Mouse (Mus musculus) thymus, adult 2 months (tissue): ENCODE results near the gene Gsn. TPM values are rescaled to one million over a fixed set of nuclear protein-coding genes. Genes with fewer than 3 reads are reported as not detected.

Source experiments
- DNase-seq: peaks from one replicate; pipeline ENCODE4 v3.0.0; 2021
- H3K27ac ChIP-seq: fragments of 200-500 bp; 2 replicates; pipeline ENCODE4 v1.5.1; 2012; ENCODE audit warnings: low read length, control low read depth; ENCODE audit not compliant: control insufficient read depth, insufficient read depth
- H3K27me3 ChIP-seq: fragments of 200-500 bp; 2 replicates; pipeline ENCODE4 v1.6.1; 2012; ENCODE audit warnings: mild to moderate bottlenecking, low read length, moderate library complexity, mixed read lengths; ENCODE audit not compliant: control insufficient read depth, insufficient read depth
- H3K36me3 ChIP-seq: fragments of 200-500 bp; 2 replicates; pipeline ENCODE4 v1.6.1; 2012; ENCODE audit warnings: mild to moderate bottlenecking, low read length, moderate library complexity; ENCODE audit not compliant: control insufficient read depth, insufficient read depth
- H3K4me1 ChIP-seq: fragments of 200-500 bp; replicated peaks from 2 replicates; pipeline ENCODE4 v1.6.1; 2012; ENCODE audit warnings: low read length; ENCODE audit not compliant: control insufficient read depth, insufficient read depth
- H3K4me3 ChIP-seq: fragments of 200-500 bp; 2 replicates; pipeline ENCODE4 v1.5.1; 2012; ENCODE audit warnings: mild to moderate bottlenecking, low read length, control low read depth, moderate library complexity; ENCODE audit not compliant: control insufficient read depth, insufficient read depth
- CTCF ChIP-seq: fragments of 200-500 bp; IDR thresholded peaks from 2 replicates; pipeline ENCODE4 v1.5.1; 2012; ENCODE audit warnings: mild to moderate bottlenecking, control low read depth, low read length, moderate library complexity, borderline replicate concordance; ENCODE audit not compliant: control insufficient read depth, poor library complexity, insufficient read depth; ENCODE audit errors: extremely low read depth
- POLR2A ChIP-seq: fragments of 200-500 bp; IDR thresholded peaks from 2 replicates; pipeline ENCODE4 v1.6.1; 2012; ENCODE audit warnings: mild to moderate bottlenecking, low read length, control low read depth, moderate library complexity; ENCODE audit not compliant: control insufficient read depth, poor library complexity, insufficient read depth; ENCODE audit errors: extremely low read depth
- WGBS: fragments of 180-500 bp; shearing (Covaris S2); methylation state at CpG from one replicate; pipeline ENCODE4 v1.1.7; 2018; 5-methylcytosine and 5-hydroxymethylcytosine counted together
- polyA plus RNA-seq: library from polyadenylated mRNA; depleted of rRNA; stranded (reverse); fragments of >200 nt; gene quantifications from 2 replicates; pipeline ENCODE4 v1.2.3, GENCODE M21; 2012

The Gsn gene
- polyA plus RNA-seq, 1 experiment = 535 TPM

- Histone ChIP-seq H3K27ac (no peak overlapping the region), H3K36me3 (no peaks in the 10 kb centered on the region), H3K4me1 (peaks cover 7% of the 10 kb centered on the region), H3K27me3 (no peaks in the 10 kb centered on the region), H3K4me3 (no peak overlapping the region)
- WGBS = 20% methylated on average over 10 of the region's 10 CpGs
- no peak for DNase-seq
- TF ChIP-seq POLR2A = no peak
- TF ChIP-seq CTCF = no peak
Observed at GRCm38 (mm10) chr2:35327583-35327982, 71.4 kb downstream of the Gsn start.

- no peak overlapping the region for H3K27ac ChIP-seq
- H3K27me3 ChIP-seq = no peaks in the 10 kb centered on the region
- H3K36me3 ChIP-seq = no peaks in the 10 kb centered on the region
- DNase-seq = no peak
- no peak overlapping the region for H3K4me3 ChIP-seq
- WGBS = 50% methylated on average over 11 of the region's 11 CpGs
- no peak for TF ChIP-seq CTCF
- no peak for TF ChIP-seq POLR2A
- H3K4me1 ChIP-seq = peaks cover 7% of the 10 kb centered on the region
Observed at GRCm38 (mm10) chr2:35328064-35328792, 72.0 kb downstream of the Gsn start.

DNA sequence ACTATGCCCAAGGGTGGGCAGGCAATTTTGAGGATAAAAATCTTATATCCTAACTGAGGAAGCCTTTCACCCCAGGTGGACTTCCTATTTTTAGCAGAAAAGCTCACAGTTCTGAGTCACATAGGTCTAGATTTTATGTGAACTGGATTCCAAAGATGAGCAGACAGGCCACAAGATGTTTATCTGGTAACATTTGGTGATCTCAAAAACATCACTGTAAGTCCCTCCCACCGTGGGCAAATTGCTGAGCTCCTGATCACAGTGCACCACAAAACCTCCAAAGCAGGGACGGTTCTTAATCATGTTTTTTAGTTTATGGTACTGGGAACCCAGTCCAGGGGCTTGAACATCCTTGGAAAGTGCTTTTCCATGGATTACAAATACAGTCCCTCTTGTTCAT is 72.9 kb downstream of the Gsn start:
- H3K27me3 ChIP-seq = no peaks in the 10 kb centered on the region
- no peak for DNase-seq
- TF ChIP-seq POLR2A (no peak), CTCF (no peak)
- no peak overlapping the region for H3K4me3 ChIP-seq
- no peak overlapping the region for H3K27ac ChIP-seq
- H3K4me1 ChIP-seq = peaks cover 7% of the 10 kb centered on the region
- no peaks in the 10 kb centered on the region for H3K36me3 ChIP-seq
- WGBS = 19% methylated on average over 2 of the region's 2 CpGs

DNA sequence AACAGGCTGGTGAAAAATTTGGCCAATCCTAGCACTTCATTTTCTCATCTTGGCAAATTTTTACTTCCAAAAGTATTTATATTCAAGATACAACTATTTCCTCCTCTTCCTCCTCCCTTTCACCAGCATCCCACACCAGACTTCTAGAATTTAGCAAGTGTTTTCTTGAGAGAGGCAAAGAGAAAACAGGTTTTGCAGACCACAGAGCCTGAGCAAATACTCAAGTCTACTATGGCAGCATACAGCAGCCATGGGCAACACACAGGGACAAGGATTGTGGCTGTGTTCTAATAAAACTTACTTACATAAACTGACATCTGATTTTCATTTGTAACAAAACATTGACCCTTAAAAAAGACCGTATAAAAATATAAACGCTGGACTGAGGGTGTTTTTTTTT is 75.0 kb downstream of the Gsn start:
- H3K36me3 ChIP-seq = no peaks in the 10 kb centered on the region
- WGBS = 89% methylated on average over 2 of the region's 2 CpGs
- no peaks in the 10 kb centered on the region for H3K27me3 ChIP-seq
- no peak for TF ChIP-seq CTCF
- TF ChIP-seq POLR2A = no peak
- DNase-seq = no peak
- no peak overlapping the region for H3K4me3 ChIP-seq
- H3K4me1 ChIP-seq = peaks cover 12% of the 10 kb centered on the region
- no peak overlapping the region for H3K27ac ChIP-seq

DNA sequence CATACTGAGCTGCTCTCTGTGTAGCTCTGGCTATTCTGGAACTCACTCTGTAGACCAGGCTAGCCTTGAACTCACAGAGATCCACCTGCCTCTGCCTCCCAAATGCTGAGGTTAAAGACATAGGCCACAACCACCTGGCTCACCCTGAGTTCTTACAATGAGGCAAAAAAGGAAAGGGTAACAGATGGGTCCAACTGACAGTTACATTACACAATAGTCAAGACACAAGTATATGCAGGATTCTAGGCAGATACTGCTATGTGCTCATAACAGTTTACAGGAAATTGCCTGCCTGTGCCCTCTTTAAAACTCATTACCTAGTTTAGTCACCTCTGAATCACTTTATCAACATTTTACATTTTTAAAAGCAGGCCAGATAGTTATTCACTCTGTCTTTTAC is 77.5 kb downstream of the Gsn start:
- Histone ChIP-seq H3K4me3 (no peak overlapping the region), H3K27ac (no peak overlapping the region), H3K4me1 (peaks cover 9% of the 10 kb centered on the region), H3K27me3 (no peaks in the 10 kb centered on the region), H3K36me3 (no peaks in the 10 kb centered on the region)
- DNase-seq = no peak
- TF ChIP-seq CTCF (no peak), POLR2A (no peak)

DNA sequence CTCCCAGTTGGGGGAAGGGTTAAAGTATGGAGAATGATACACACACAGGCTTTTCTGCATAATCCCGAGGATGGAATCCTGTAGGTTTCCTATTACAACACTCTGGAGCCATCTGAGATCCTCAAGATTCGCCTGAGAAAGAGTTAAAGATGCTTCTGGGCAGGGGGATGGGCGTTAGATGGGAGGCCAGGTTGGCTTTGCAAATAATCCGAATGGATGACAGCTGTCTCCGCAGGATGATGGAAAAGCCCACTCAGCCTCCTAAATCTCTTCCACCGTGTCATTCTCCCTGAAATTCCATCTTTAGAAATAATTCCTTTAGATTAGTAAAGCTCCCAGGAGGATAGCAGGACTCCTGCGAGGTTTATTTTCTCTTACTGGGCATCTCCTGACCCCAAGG is 79.4 kb downstream of the Gsn start:
- no peak overlapping the region for H3K4me3 ChIP-seq
- 90% methylated on average over 7 of the region's 7 CpGs for WGBS
- H3K27me3 ChIP-seq = no peaks in the 10 kb centered on the region
- peaks cover 9% of the 10 kb centered on the region for H3K4me1 ChIP-seq
- no peaks in the 10 kb centered on the region for H3K36me3 ChIP-seq
- H3K27ac ChIP-seq = no peak overlapping the region
- no peak for TF ChIP-seq CTCF
- TF ChIP-seq POLR2A = no peak
- DNase-seq = no peak
